Mouse (Mus musculus) ES-E14 (cell line): ENCODE measurements around the gene Pkmyt1.

Experiments
- HCFC1 ChIP-seq: IDR thresholded peaks from 2 replicates; pipeline ENCODE4 v1.6.1; 2012; ENCODE audit warnings: low read length, inconsistent platforms, borderline replicate concordance; ENCODE audit not compliant: insufficient read depth
- MAFK ChIP-seq: IDR thresholded peaks from 2 replicates; pipeline ENCODE4 v1.6.1; 2014; ENCODE audit warnings: mild to moderate bottlenecking, low read depth, low read length, inconsistent platforms; ENCODE audit not compliant: insufficient read depth

GRCm38 (mm10) chr17:23677236-23677679 lies 48.9 kb upstream of the Pkmyt1 start, which contains the start of gene Tnfrsf12a:
- TF ChIP-seq HCFC1: no peak
- TF ChIP-seq MAFK: no peak
